Mouse (Mus musculus) CH12.LX (cell line): ENCODE results near the gene Eya4. TPM values are rescaled to one million over a fixed set of nuclear protein-coding genes. Genes with fewer than 3 reads are reported as not detected.

Experiments
- DNase-seq: peaks from one replicate; pipeline ENCODE4 v3.0.0-alpha.2; 2013; ENCODE audit errors: extremely low read depth
- H3K27ac ChIP-seq: 2 replicates; pipeline ENCODE4 v1.5.1; 2012; ENCODE audit warnings: low read depth, mild to moderate bottlenecking, control low read depth, moderate library complexity; ENCODE audit not compliant: insufficient read depth
- H3K27me3 ChIP-seq: replicated peaks from 2 replicates; pipeline ENCODE3; 2012; ENCODE audit warnings: inconsistent platforms
- H3K36me3 ChIP-seq, 2 experiments: replicated peaks in 1 of 2; 2 replicates each; pipeline versions ENCODE3 to v1.6.1; 2012; ENCODE audit warnings: inconsistent platforms in 1 of 2, low read length in 1 of 2, mild to moderate bottlenecking in 1 of 2, mixed read lengths in 1 of 2, moderate library complexity in 1 of 2; ENCODE audit not compliant: control insufficient read depth in 1 of 2, insufficient read depth in 1 of 2
- H3K4me1 ChIP-seq, 2 experiments: 2 replicates each; pipeline ENCODE4 v1.6.1; 2012; ENCODE audit warnings: inconsistent platforms in 1 of 2, moderate library complexity in 1 of 2; ENCODE audit not compliant: insufficient read depth in 2 of 2, control insufficient read depth in 1 of 2
- H3K4me2 ChIP-seq: 2 replicates; pipeline ENCODE4 v1.6.1; 2012; ENCODE audit warnings: low read depth, mild to moderate bottlenecking, control low read depth; ENCODE audit not compliant: poor library complexity, insufficient read depth, severe bottlenecking
- H3K4me3 ChIP-seq, 3 experiments: fragments of 150-350 bp in 1 of 3; sonication (generic) in 1 of 3; replicated peaks in 1 of 3; 2 replicates each; pipeline versions ENCODE3 to v1.5.1; 2011 to 2012; ENCODE audit warnings: low read depth in 2 of 3, low read length in 2 of 3, mild to moderate bottlenecking in 2 of 3, moderate library complexity in 2 of 3, control low read depth in 1 of 3, improper control_type of control experiment in 1 of 3, inconsistent platforms in 1 of 3, mixed read lengths in 1 of 3; ENCODE audit not compliant: poor library complexity in 1 of 3
- H3K79me2 ChIP-seq: replicated peaks from 2 replicates; pipeline ENCODE4 v1.6.1; 2012; ENCODE audit warnings: mild to moderate bottlenecking, moderate library complexity; ENCODE audit not compliant: control insufficient read depth, poor library complexity, insufficient read depth, severe bottlenecking; ENCODE audit errors: extremely low read depth
- H3K9ac ChIP-seq: 2 replicates; pipeline ENCODE4 v1.6.1; 2012; ENCODE audit warnings: low read depth, mild to moderate bottlenecking, control low read depth, moderate library complexity; ENCODE audit not compliant: insufficient read depth
- H3K9me3 ChIP-seq: replicated peaks from 2 replicates; pipeline ENCODE3; 2012; ENCODE audit warnings: low read length, inconsistent platforms, mixed read lengths
- CTCF ChIP-seq, 2 experiments: IDR thresholded peaks in 1 of 2; conservative IDR thresholded peaks in 1 of 2; 2 replicates each; pipeline ENCODE4 v1.5.1; 2011 to 2012; ENCODE audit warnings: low read depth in 2 of 2, low read length in 2 of 2, improper control_type of control experiment in 1 of 2, inconsistent platforms in 1 of 2, mild to moderate bottlenecking in 1 of 2, moderate library complexity in 1 of 2
- E2F4 ChIP-seq: IDR thresholded peaks from 2 replicates; pipeline ENCODE4 v1.6.1; 2011; ENCODE audit warnings: low read depth, low read length, improper control_type of control experiment; ENCODE audit not compliant: insufficient replicate concordance
- ELF1 ChIP-seq: IDR thresholded peaks from 2 replicates; pipeline ENCODE4 v1.6.1; 2014; ENCODE audit warnings: low read depth, mild to moderate bottlenecking, inconsistent platforms, low read length, improper control_type of control experiment
- IRF4 ChIP-seq: IDR thresholded peaks from 2 replicates; pipeline ENCODE4 v1.6.1; 2014; ENCODE audit warnings: low read depth, mild to moderate bottlenecking, inconsistent platforms, low read length, improper control_type of control experiment
- KAT2A ChIP-seq: IDR thresholded peaks from 2 replicates; pipeline ENCODE4 v1.6.1; 2012; ENCODE audit warnings: low read length, improper control_type of control experiment, inconsistent platforms; ENCODE audit not compliant: insufficient replicate concordance
- MAFK ChIP-seq: IDR thresholded peaks from 2 replicates; pipeline ENCODE4 v1.6.1; 2011; ENCODE audit warnings: low read length, improper control_type of control experiment; ENCODE audit not compliant: insufficient replicate concordance
- NRF1 ChIP-seq: IDR thresholded peaks from 2 replicates; pipeline ENCODE4 v1.6.1; 2014; ENCODE audit warnings: low read depth, mild to moderate bottlenecking, inconsistent platforms, low read length, improper control_type of control experiment, moderate library complexity
- POLR2AphosphoS2 ChIP-seq: IDR thresholded peaks from 2 replicates; pipeline ENCODE4 v1.6.1; 2011; ENCODE audit warnings: low read depth, low read length, improper control_type of control experiment
- SIN3A ChIP-seq: IDR thresholded peaks from 2 replicates; pipeline ENCODE4 v1.6.1; 2012; ENCODE audit warnings: low read length, improper control_type of control experiment, inconsistent platforms
- TBP ChIP-seq: conservative IDR thresholded peaks from 2 replicates; pipeline ENCODE4 v1.6.1; 2011; ENCODE audit warnings: low read depth, low read length, improper control_type of control experiment
- TCF12 ChIP-seq: IDR thresholded peaks from 2 replicates; pipeline ENCODE4 v1.6.1; 2014; ENCODE audit warnings: low read depth, mild to moderate bottlenecking, inconsistent platforms, low read length, improper control_type of control experiment
- ZKSCAN1 ChIP-seq: IDR thresholded peaks from 2 replicates; pipeline ENCODE4 v1.6.1; 2012; ENCODE audit warnings: low read depth, inconsistent platforms, low read length, improper control_type of control experiment, borderline replicate concordance
- dilution Hi-C: fragments of 300-500 bp; cut with MboI; formaldehyde crosslinking; loops from 2 replicates; pipeline ENCODE4 v1.14.3; 2020; ENCODE audit warnings: low sequenced_read_pairs; ENCODE audit not compliant: extremely low pct_unique_long_range_greater_than_20kb, extremely low pct_ligation_motif_present
- in situ Hi-C: fragments of 300-500 bp; cut with MboI; formaldehyde crosslinking; loops from 3 replicates; pipeline ENCODE4 v1.14.3; 2019; ENCODE audit warnings: low sequenced_read_pairs, low pct_ligation_motif_present, low pct_unique_long_range_greater_than_20kb, mixed read lengths
- polyA plus RNA-seq: library from polyadenylated mRNA; unstranded; fragments of >175 nt; gene quantifications from 2 replicates; pipeline ENCODE4 v1.2.1, GENCODE M21; 2012; ENCODE audit warnings: low read depth; ENCODE audit not compliant: insufficient read length
- total RNA-seq, 2 experiments: library from RNA; depleted of rRNA; stranded (reverse); fragments of 300-350 nt in 1 of 2; fragments of >200 nt in 1 of 2; gene quantifications; 2 replicates each; pipeline ENCODE4 v1.2.3; 2012 to 2014

The Eya4 gene
- total RNA-seq (2012; rRNA removed) (not detected in 2 replicates), total RNA-seq (2014; rRNA removed) (0.05 TPM in 1 of 2 replicates, not detected in the other), polyA plus RNA-seq (0.05 and 0.10 TPM in 2 replicates)

GRCm38 (mm10) chr10:23350011-23350911, at the start of gene Eya4:
Eya4 (minus strand) TSS chr10:23350786.
- peaks cover 10% of the 10 kb centered on the region for H3K9me3 ChIP-seq
- no peak within 1 kb of the TSS for H3K4me2 ChIP-seq
- H3K27ac ChIP-seq: no peak within 1 kb of the TSS
- in situ Hi-C loops: no loop called here
- DNase-seq: no peak
- no peaks in the 10 kb centered on the region for H3K4me1 ChIP-seq
- TF ChIP-seq POLR2AphosphoS2: no peak
- TF ChIP-seq, all 38 proteins: peak for 0
- Histone ChIP-seq H3K79me2 (no peaks in the 10 kb centered on the region), H3K27me3 (no peaks in the 10 kb centered on the region), H3K36me3 (no peaks in the 10 kb centered on the region), H3K4me3 (no peak within 1 kb of the TSS), H3K9ac (no peak within 1 kb of the TSS)
- dilution Hi-C loops: no loop called here

- Histone ChIP-seq H3K4me1 (peaks cover 0 to 3% of the 10 kb centered on the region in 2 experiments; a peak in 1 of 4 replicates), H3K4me2 (no peak overlapping the region), H3K79me2 (no peaks in the 10 kb centered on the region), H3K27ac (no peak overlapping the region), H3K9ac (no peak overlapping the region), H3K4me3 (no peak overlapping the region), H3K36me3 (no peaks in the 10 kb centered on the region), H3K27me3 (no peaks in the 10 kb centered on the region), H3K9me3 (no peaks in the 10 kb centered on the region)
- in situ Hi-C loops (no loop called here), dilution Hi-C loops (no loop called here)
- TF ChIP-seq TCF12: no peak
- no peak for TF ChIP-seq CTCF (conservative IDR thresholded peaks at IDR 0.05 in 1 of 2, IDR thresholded peaks at IDR 0.05 in 1 of 2; ENCODE audit: low read depth in 2 of 2, low read length in 2 of 2)
- no peak for TF ChIP-seq E2F4
- no peak for TF ChIP-seq NRF1
- no peak for TF ChIP-seq ZKSCAN1
- no peak for TF ChIP-seq IRF4
- no peak for TF ChIP-seq KAT2A
- no peak for TF ChIP-seq SIN3A
- TF ChIP-seq TBP: no peak
- TF ChIP-seq MAFK: no peak
- TF ChIP-seq ELF1: no peak
- DNase-seq: peak; percentile 11
Observed at GRCm38 (mm10) chr10:23395399-23395798, 44.8 kb upstream of the Eya4 start.
